Mouse (Mus musculus) cerebellum, postnatal 36 days (tissue): ENCODE data around the gene Layn.

Experiments
- DNase-seq, 2 experiments: peaks; one replicate each; pipeline ENCODE4 v3.0.0; 2021 to 2022; ENCODE audit warnings: mixed read lengths in 2 of 2

Gene Layn

DNA sequence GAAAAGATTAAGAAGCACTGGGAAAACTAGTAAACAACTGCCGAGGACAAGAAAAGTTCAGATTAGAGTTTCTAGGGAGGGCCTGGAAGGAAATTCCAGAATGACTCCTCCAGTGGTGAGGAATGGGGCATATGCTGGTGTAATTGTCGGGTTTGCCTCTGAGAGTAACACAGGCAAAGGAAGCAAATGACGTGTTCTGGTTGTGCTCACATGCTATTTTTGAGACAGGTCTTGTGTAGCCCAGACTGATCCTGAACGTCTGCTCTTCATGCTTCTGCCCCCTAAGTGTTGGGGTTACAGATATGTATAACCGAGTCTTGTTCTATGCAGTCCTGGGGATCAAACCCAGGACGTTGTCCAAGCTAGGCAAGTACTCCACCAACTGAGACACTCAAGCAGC, 45.3 kb downstream of the Layn start:
- no peak for DNase-seq

DNA sequence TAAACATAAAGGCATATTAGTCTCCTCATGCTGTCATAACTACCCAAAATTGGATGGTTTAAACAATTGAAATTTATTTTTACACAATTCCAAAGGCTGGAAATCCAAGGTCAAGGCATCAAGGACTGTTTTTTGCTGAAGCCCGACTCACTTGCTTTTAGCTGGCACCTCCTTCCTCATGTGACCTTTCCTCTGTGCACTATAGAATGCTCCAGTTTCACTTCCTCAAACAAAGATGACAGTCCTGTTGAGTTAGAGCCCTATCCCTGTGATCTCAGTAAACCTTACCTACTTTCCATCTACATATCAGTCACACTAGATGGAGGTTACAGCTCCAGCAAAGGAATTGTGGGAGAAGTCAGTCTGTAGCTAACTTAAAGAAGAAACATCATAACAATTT, 46.7 kb downstream of the Layn start:
- DNase-seq: no peak

DNA sequence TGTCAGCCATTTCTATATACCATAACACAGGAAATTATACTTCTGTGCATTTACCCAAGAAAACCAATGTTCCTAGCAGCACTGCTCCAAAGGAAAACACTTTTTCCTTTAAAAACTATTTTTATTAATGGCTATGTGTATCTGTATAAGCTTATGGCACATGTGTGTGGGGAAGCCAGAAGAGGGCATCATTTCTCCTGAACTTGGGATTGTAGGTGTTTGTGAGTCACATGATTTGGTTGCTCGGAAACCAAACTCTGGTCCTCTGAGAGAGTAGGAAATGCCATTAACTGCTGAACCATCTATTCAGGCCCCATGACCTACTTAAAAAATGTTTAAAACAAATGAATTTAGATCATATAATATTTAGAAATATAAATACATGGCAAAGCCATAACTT, 49.9 kb downstream of the Layn start:
- no peak for DNase-seq

DNA sequence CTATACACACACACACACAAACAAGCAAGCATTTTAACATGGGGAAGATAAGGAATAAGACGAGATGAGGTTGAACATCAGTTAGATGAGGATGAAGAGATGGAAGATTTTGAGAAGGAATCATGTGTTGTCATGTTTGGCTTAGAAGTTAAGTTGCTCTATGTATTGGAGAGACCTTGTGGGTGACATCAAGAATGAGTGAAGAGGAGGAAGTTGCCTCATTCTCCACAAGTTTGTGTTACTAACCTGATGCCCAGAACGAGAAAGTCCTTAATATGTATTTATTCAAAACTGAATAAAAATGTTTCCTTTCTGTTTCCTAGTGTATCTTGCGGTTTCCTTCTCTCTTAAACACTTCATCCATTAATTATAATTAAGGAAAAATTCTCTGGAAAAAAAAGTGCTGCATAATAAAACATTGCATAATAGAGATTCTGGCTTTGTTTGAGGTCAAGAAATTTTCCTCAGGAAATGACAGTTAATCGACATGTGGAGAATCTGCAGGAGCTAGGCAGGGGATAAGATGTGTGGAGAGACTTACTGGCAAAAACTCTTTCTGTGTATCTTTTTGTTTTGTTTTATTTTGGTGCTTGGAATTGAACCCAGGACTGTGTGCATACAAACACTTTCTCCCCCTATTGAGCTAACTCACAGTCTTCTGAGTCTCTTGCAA, 55.6 kb downstream of the Layn start:
- no peak for DNase-seq

DNA sequence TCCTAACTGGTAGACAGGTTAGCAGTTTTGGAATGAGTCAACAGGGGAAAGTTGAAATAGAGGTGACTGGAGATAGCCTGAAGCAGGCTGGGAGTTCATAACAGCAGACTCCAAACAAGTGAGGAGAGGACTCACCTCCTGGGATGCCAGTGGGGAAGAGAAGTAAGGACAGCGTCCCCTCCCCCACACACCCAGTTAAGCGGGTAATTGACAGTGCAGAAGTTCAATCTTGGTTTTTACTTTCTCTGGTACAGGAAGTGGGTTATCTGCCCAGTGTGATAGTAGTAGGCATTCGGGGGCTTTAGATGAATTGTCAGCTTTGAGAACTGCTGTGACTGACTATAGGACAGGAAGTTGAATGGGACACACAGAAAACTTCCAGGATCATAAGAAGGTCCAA, 56.5 kb downstream of the Layn start:
- DNase-seq: no peak

DNA sequence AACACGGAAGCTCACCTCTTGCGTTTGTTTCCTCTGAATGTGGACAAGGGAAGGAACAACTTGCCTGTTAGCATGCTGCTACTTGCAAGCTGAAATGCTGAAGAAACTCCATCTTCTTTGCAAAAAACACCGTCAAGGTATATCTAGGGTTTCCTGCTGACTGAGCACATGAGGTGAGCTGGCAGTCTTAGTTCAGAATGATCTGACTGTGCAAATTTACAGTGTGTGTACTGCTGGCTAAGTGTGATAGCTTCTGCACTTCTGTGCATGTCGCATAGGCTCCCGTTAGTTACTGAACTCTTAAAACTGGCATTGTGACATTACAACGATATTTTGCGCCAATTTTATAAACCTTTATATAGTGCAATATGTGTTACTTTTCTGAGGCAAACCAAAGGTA, 57.2 kb downstream of the Layn start:
- DNase-seq: no peak

DNA sequence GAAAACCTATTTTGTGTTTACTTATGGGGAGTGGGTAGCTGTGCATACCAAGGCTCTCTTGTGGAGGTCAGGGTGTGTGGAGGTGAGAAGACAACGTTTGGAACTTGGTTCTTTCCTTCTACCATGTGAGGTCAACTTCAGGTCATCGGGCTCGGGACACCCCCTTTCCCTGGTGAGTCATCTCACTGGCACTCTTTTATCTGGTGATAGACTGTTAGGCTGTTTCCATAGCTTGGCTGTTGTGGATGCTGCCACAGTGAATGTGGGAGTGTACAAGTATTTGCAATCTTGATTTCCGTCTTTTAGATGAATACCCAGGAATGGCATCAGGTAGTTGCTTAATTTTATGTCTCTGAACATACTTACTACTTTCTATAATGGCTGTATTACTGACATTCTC, 61.2 kb downstream of the Layn start:
- DNase-seq: no peak

DNA sequence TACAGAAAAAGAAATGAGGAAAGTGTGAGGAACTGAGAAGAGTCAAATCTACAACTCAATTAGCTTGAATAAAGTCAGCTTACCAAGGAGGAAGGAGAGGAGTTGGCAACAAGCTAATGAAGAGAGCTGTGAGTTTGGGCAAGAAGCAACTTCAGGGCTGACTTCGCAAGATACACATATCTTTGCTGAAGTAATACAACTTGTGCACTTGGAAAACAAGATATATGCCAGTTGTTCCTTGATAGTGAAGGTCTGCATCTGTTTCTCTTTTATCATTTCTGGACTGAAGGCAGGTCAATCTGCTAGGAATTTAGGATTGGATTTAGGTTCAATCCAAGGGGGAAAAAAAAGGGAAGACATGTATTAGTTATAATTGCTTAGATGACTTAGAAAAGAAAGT, 63.2 kb downstream of the Layn start:
- no peak for DNase-seq

DNA sequence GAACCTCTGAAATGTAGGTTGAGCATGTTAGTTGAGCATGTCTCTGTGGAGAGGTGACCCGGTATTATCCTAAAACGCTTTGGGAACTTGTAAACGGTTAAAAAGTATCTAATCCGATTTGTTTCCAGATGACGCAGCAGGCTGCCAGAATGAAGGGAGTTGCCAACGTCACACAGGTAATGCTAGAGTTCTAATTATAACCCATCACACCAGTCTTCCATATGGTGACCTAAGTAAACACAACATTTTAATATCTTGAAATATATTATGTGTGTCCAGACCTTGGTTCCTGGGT, 67.3 kb downstream of the Layn start:
- peak in 1 of 2 experiments; percentile 13 for DNase-seq

DNA sequence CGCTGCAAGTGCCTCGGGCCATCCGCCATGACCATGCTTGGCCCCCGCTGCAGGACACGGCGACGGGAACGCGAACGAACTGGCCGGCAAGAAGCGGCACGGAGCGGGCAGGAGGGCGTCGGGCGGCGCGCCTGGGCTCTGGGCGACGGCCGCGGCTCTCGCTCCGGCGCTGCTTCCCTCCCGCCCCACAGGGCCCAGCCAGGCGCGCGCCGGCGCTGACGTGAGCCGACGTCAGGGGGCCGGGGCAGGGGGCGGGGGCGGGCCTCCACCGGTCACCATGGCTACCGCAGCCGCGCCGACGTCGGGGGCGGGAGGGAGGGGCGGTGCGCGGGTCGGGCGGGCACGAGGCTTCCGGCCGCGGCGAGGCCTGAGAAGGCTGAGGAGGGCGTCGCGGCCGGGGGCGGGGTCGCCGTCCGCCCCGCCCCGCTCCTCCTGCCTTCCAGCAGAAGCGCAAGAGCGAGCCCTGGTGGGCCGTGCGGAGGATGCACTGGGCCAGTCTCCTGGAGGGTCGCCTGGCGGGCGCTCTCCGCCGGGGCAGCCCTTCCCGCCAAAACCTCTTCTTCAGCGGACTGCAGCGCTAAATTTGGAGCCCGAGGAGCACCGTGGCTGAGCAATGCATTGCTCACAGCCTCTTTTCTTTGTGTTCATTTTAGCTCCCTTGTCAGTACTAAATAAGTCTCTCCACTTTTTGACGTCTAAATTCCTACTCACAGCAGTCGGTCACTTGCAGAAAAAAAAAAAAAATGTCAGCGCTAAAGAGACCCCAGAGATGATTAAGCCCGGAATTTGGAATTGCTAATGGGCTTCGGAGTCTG, 67.8 kb downstream of the Layn start, which contains the start of gene Sik2:
TSS of gene Sik2 (minus strand) at position 233 of the 815 bp plus-strand sequence.
- peak; percentile 84 to 91 for DNase-seq

DNA sequence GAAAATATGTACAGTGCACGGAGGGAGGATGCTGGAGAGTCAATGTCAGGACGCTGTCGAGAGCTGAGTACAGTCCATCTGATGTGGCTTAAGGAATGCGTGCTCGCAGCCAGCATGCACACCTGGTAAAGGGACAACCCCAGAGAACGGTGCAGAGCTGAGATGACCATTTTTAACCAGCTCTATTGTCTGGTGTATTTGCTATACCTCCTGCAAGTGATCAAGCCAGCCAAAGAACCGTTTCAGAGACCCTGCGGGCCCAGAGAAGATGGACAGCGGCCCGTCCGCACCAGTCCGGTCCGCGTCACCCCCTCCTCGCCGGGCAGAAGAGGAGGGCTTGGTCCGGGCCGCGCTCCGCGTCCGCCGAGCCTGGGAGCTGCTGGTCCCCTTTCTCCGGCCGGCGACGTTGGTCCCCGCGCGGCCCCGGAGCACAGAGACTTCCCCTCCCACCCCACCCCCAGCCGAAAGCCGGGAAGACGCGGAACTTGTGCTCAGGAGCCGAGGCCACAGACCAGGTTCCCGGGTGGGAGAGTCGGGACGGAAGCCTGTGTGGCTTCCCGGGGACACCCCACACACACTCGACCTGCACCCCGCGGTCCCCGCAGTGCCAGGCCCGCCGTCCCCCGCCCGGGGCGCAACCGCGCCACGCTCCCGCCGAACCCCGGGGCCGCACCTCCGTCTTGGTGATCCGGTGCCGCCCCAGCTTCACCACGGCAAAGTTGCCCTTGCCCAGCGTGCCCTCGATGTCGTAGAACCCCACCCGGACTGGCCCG, 68.6 kb downstream of the Layn start:
- DNase-seq: peak in 1 of 2 experiments; percentile 46

DNA sequence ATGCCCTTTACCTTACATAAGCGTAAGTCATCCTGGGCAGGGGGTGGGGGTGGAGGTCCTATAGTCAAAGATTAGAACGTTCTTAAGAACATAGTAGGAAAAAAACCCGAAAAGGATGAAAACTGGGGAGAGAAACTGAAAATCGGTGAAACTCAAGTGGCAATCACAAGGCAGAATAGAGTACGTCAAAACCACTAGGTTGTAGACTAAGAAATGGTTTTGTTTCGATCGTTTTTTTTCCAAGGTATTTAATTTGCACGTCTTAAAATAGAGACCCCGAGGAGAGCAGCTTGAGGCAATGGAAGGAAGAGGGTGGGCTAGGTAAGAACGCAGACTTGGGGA, 69.2 kb downstream of the Layn start:
- DNase-seq: no peak

DNA sequence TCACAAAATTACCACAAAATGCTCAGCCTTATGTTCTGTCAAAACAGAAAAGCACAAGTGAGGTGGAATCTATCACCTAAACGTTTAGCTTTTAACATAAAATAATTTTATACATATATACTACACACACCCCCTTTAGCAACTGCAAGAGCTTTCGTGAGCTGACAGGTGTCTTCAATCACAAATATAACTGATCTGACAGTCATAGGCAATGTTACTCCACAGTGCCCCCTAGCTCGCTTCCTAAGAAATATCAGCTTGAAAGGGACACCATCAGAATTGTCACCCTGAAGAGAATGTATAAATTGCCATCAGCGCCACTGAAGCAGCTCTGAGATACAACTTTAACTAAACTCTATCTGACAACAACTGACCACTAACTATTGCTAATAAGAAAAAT, 70.0 kb downstream of the Layn start:
- DNase-seq: peak; percentile 71 to 74
